Mouse (Mus musculus): ENCODE measurements around the gene Ppp2r5c.

GRCm38 (mm10) chr12:110426417-110427010, 20.4 kb upstream of the Ppp2r5c start:
- TF ChIP-seq CTCF (IDR thresholded peaks at IDR 0.05; ENCODE audit: low read depth, low read length) (no peak), POLR2A (IDR thresholded peaks at IDR 0.05; ENCODE audit: borderline replicate concordance, low read depth, low read length) (no peak)
